Mouse (Mus musculus) B cell, adult 2 months (primary cell): Measurements from ENCODE around the gene Tns1.

ENCODE experiments used
- DNase-seq, 2 experiments: peaks; one replicate each; pipeline ENCODE4 v3.0.0; 2022

Tns1 gene

DNA sequence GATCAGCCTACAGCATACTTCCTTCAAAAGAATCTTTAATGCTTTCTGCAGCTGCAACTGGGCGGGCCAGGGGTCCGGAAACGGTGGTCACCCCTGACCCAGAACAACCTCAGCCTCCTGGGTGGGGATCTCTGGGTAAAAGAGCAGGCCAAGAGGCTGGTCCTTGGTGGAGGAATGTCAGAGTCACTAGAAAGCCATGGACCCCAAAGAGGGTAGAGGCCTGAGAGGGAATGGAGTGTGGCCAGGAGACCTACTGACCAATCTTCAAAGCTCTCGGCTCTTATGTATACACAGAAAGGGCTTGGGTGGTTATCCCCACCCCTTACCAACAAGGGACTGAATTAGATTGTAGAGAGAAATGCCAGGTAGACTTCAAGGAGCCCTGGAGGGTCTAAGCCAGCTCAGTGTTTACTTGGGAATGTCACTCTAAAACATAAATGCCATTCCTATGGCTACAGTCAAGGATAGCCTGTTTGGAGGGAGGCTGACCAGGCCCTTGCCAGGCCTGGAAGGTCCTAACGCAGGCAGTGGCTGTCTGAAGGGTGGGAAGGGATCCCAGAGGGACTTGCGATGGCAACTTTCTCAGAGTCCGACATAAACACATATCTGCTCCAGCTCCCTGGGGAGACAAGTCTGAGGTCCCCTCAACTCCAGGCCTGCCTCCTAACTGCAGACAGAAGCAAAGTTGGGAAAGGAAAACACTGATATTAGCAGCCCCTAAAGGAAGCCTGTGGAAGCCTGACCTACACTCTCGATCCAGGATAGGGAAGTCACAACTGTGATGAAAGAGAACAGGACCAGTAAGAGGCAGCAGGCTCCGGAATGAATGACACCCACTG, 92.3 kb downstream of the Tns1 start:
- no peak for DNase-seq

- no peak for DNase-seq
These were observed 93.3 kb downstream of the Tns1 start for GRCm38 (mm10) chr1:74030901-74031360.

- no peak for DNase-seq
These were observed 94.0 kb downstream of the Tns1 start for GRCm38 (mm10) chr1:74030285-74030684.

GRCm38 (mm10) chr1:74029669-74030068, 94.6 kb downstream of the Tns1 start:
- DNase-seq = no peak

GRCm38 (mm10) chr1:74028881-74029266, 95.4 kb downstream of the Tns1 start:
- no peak for DNase-seq

DNA sequence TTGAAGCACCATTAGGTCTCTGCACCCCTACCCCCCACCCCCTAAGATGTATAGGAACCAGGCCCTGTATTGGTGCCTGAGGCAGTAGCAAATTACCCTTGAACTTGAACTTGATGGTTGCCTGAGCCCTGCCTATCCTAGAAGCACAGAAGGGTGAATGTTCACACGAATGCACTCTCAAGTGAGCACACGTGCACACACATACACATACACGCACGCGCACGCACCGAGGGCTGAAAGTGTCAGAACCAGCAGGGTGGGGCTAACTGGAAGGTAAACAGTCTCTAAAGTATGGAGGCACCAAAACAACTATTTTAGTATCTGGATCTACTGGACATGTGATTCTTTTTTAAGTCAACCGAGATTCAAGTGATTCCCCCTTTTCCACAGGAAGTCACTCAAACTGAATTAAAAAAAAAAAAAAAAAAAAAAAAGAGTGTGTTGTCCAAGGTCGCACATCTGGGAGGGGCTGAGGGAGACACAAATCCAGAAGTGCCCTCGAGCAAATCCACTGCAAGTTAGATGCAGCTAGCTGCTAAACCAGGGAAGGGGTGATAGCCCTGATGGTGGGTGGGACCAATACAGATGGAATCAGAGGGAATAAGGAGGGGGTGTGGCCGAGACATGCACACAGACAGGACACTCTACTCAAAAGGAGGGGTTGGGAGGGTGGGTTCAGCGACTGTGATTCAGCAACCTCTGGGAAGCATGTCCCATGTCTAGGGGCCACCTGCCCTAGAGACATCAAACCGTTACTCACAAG, 96.0 kb downstream of the Tns1 start:
- no peak for DNase-seq

- DNase-seq = no peak
These were observed 96.6 kb downstream of the Tns1 start for GRCm38 (mm10) chr1:74027559-74028091.

- no peak for DNase-seq
These were observed 97.5 kb downstream of the Tns1 start for GRCm38 (mm10) chr1:74026703-74027195.

DNA sequence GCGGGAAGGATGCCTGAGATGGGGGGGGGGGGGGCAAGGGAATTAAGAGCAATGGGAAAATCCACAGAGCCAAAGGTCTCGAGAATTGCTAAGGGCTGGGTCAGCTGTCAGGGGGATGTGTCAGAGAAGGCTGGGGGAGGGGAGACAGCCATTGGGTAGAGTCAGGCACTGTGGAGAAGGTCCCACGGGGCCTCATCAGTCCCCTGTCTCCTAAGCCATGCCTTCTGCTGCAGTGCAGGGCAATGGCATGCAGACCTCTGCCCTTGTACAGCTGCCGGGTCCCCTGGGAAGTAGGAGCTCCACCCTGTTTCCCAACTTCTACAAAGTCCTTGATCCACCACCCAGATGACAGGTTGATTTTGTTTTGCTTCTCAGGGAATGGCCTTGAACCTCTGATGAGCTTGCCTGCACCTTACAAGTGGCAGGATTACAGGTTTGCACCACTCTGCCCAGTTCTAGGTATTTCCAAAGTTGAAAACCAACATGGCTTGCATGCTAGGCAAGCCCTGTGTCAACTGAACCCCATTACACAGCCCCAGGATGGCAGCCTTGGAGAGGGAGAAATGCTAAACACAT, 98.5 kb downstream of the Tns1 start:
- no peak for DNase-seq

DNA sequence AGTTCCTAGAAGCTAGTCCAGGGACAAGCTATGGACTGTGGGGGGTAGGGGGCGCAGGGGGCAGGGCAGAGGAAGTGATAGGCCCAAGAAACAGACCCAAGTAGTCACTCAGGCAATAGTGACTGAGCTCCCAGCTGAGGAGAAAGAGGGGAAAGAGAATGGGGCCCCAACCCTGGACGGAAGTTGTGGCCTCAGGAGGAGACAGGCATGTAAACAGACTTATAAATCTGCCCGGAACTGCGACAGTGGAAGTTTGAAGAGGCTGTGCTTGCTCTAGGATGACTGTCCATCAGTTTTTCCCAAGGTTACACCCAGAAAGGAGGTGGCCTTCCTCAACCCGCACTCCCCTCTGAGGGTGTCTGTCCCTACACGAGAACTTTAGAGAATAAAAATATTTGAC, 99.0 kb downstream of the Tns1 start:
- no peak for DNase-seq

DNA sequence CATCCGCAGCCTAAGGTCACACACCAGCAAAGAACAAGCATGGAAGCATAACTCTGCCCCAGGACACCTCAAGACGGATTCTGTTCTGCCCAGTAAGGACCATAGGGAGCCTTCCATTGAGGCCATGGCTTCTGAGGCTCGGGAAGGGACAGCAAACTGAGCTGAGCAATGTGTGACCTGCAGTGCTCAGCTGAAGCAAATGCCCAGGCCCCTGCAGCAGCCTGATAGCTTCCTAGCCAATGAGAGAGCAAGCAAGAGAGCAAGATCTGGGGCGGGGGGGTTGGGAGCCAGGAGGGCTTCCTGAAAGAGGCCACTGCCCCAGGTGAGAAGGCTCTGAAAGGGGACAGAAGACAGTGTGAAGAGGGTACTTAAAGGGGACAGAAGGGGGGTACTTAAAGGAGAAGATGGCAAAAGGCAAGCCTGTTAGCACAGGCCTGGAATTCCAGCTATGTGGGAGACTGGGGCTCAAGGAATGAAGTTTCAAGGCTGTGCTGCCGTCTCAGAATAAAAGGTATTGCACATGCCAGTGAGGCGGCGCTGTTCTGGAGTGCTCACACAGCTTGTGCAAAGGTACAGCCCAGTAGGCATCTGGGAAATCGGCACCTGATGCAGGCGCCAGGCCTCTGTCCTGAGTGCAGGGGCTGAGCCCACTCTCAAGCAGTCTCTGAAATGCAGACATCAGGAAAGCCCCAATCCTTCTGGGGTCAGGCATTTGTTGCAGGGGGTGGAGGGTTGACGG, 99.6 kb downstream of the Tns1 start:
- no peak for DNase-seq

- DNase-seq = no peak
These were observed 101.3 kb downstream of the Tns1 start for GRCm38 (mm10) chr1:74022998-74023397.

DNA sequence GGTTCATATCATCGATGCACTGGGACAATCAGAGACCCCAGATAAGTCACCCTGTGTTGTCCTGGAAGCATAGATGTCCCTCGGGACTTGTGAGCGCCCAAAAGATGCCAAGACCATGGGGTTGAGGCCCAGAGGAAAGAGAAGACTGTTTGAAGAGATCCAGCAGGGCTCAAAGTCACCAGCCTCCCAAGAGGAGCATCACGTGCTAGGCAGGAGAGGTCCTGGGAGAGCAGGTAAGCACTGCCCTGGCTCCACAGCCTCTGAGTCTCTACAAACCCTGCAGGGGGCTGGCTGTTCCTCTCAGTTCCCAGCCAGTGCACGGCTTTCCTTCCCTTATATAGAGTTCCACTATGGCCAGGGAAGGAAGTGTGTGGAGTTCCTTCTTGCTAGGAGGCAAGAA, 101.7 kb downstream of the Tns1 start:
- DNase-seq = no peak

GRCm38 (mm10) chr1:74020235-74020634, 104.0 kb downstream of the Tns1 start:
- DNase-seq = no peak

DNA sequence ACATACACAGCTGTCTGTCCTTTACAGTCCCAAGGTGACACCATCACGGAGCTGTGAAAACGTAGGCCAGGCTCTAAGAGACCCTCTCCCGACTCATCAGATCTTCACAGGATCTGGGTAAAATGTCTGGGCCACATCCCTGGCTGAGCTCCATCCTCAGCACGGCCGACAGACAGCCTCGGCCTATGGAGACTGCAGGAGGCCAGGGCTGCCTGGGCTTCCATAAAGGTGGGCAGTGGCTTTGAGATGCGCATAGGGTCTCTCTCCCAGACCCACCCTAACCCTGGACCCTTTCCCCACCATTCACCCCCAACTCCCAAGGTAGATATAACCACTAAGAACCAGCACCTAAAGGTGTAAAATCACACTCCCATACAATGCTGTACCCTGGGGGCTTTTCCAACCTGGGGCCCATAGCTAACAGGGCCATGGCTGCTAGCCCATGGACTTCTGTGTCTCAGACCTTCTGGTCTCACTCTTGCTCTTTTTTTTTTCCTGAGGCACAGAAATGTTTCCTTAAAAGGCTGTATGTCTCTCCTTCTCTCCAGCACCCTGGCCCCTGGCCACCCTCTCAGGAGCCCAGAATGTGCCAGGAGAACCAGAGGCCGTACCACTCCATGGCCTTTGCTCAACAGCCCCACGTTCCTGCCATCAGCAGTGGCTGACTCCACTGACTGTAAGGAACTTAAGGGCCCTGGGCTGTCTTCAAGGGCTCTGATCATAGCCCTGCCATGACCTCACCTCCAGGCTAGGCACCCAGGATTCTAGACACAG, 106.7 kb downstream of the Tns1 start:
- DNase-seq = no peak

DNA sequence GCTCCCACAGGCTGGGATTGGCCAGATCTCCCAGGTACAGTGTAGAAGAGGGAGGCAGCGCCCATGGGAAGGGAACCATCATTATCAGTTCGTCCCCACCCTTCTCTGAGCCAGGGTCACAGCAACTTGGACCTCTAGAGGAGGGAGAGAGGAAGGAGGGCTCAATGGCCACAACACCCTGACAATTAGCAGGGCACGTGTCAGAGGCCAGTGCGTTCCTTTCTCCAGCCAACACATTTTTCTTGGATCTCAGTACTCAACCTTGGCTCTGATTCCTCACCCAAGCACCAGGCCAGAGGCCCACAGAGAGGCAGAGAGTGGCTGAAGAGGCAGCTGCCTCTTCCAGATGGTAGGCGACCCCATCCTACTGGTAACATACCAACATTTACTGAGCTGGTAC, 107.6 kb downstream of the Tns1 start:
- DNase-seq = no peak

- no peak for DNase-seq
These were observed 108.6 kb downstream of the Tns1 start for GRCm38 (mm10) chr1:74015513-74016234.

GRCm38 (mm10) chr1:74014538-74015327, 109.5 kb downstream of the Tns1 start:
- DNase-seq = no peak

GRCm38 (mm10) chr1:74013296-74014031, 110.8 kb downstream of the Tns1 start:
- no peak for DNase-seq
